Mouse (Mus musculus): ENCODE results near the gene Fam185a. TPM values are rescaled to one million over a fixed set of nuclear protein-coding genes. Genes with fewer than 3 reads are reported as not detected.

Gene Fam185a
- polyA plus RNA-seq, 3 experiments from 2014 or later: 2.4 to 4.8 (median 2.7) TPM

GRCm38 (mm10) chr5:21496321-21496720 is 71.6 kb downstream of the Fam185a start:
- no peak for ATAC-seq

GRCm38 (mm10) chr5:21496881-21497280 is 72.1 kb downstream of the Fam185a start:
- ATAC-seq: no peak

GRCm38 (mm10) chr5:21498490-21498889 is 73.7 kb downstream of the Fam185a start:
- ATAC-seq: no peak

- ATAC-seq: no peak
Measured at GRCm38 (mm10) chr5:21498925-21499324, 74.2 kb downstream of the Fam185a start.

- ATAC-seq: no peak
Measured at GRCm38 (mm10) chr5:21500133-21500532, 75.4 kb downstream of the Fam185a start.

- ATAC-seq: no peak
Measured at GRCm38 (mm10) chr5:21500941-21501340, 76.2 kb downstream of the Fam185a start.

- no peak for ATAC-seq
Measured at GRCm38 (mm10) chr5:21502936-21503610, 78.3 kb downstream of the Fam185a start.

GRCm38 (mm10) chr5:21505159-21505558 is 80.4 kb downstream of the Fam185a start:
- ATAC-seq: no peak

GRCm38 (mm10) chr5:21506887-21507286 is 82.1 kb downstream of the Fam185a start:
- no peak for ATAC-seq

GRCm38 (mm10) chr5:21509801-21510200 is 85.0 kb downstream of the Fam185a start:
- ATAC-seq: no peak

GRCm38 (mm10) chr5:21513363-21513762 is 88.6 kb downstream of the Fam185a start:
- ATAC-seq: no peak

- peak; percentile 58 for ATAC-seq
Measured at GRCm38 (mm10) chr5:21517562-21517961, 92.8 kb downstream of the Fam185a start.

- ATAC-seq: no peak
Measured at GRCm38 (mm10) chr5:21518207-21518606, 93.4 kb downstream of the Fam185a start.

GRCm38 (mm10) chr5:21519166-21519565 is 94.4 kb downstream of the Fam185a start:
- ATAC-seq: no peak

- ATAC-seq: no peak
Measured at GRCm38 (mm10) chr5:21526835-21527485, 102.2 kb downstream of the Fam185a start.

GRCm38 (mm10) chr5:21527488-21527911 is 102.7 kb downstream of the Fam185a start:
- no peak for ATAC-seq

- no peak for ATAC-seq
Measured at GRCm38 (mm10) chr5:21528068-21528842, 103.5 kb downstream of the Fam185a start.

GRCm38 (mm10) chr5:21529110-21529720 is 104.5 kb downstream of the Fam185a start:
- no peak for ATAC-seq

Other genes with a start within 250 kb of the Fam185a start
- gene Gsap, start 238.7 kb upstream of the Fam185a start, polyA plus RNA-seq (2017; shearing (Covaris generic)): 10 to 100 TPM; 44.6 to 55.1 (median 52.6) TPM
- gene Fgl2, start 52.3 kb upstream of the Fam185a start, polyA plus RNA-seq (2017; shearing (Covaris generic)): 10 to 100 TPM; 20.4 to 31.5 (median 24.2) TPM
- gene Ccdc146, start 281 bp upstream of the Fam185a start, polyA plus RNA-seq (2017; shearing (Covaris generic)): 1 to 10 TPM in 1 of 3 experiments, under 1 TPM in 2; 0.28 to 1.7 (median 0.70) TPM
- not detected for gene Lrrc17, start 118.6 kb downstream of the Fam185a start, polyA plus RNA-seq (2017; shearing (Covaris generic))
- gene Fbxl13, start 220.7 kb downstream of the Fam185a start, polyA plus RNA-seq (2017; shearing (Covaris generic)): under 1 TPM in 1 of 3 experiments, not detected in 2; 0.31 TPM
- 10 to 100 TPM; 31.2 to 38.3 (median 33.2) TPM for gene Armc10, start 220.9 kb downstream of the Fam185a start, polyA plus RNA-seq (2017; shearing (Covaris generic))